Mouse (Mus musculus) spleen, adult 18-20 months (tissue): ENCODE results near the gene Vmn1r63.
"Not testable (repeated sequence)": the region's sequence is repeated elsewhere in the genome, so short reads cannot be mapped to it uniquely, and the experiment has no call there.

Source experiments
- DNase-seq, 2 experiments: peaks; one replicate each; pipeline ENCODE4 v3.0.0; 2022; ENCODE audit warnings: mixed read lengths in 2 of 2

The Vmn1r63 gene

DNA sequence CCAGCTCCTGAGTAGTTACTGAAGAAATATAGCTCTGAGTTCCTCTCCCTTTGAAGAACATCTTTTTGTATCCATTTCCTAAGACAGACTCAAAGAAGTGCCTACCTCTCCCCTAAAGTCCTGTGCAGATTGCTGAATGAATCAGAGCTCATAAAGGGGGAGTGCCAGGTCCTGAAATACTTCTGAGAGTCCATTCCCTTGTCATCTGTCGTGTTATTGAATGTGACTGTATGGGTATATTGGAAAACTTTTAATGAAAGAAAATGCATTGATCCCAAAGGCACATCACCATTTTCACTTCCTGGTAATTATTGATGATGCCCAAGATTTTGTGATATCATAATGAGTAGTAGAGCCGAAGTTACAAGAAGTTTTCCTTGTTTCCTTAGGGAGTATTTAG, at the start of gene Vmn1r63:
Gene Vmn1r63 (minus strand): TSS at position 101 of the 400 bp plus-strand sequence.
- DNase-seq, result not testable (repeated sequence)
